Mouse (Mus musculus) stomach, embryonic 14.5 days (tissue): ENCODE data around the gene Myg1. TPM values are rescaled to one million over a fixed set of nuclear protein-coding genes. Genes with fewer than 3 reads are reported as not detected.
A peak's percentile ranks its signal among the peaks of the same experiment; 100 is the strongest.

Source experiments
- ATAC-seq: fragments of 200-750 bp; cut with Nextera tagmentation; 2 replicates; pipeline ENCODE4 v1.8.0; 2017; ENCODE audit warnings: low read depth, moderate TSS enrichment; ENCODE audit not compliant: insufficient number of reproducible peaks, insufficient read depth, low FRiP score
- H3K27ac ChIP-seq: fragments of 300-500 bp; sonication (generic); 2 replicates; pipeline ENCODE4 v1.5.1; 2014; ENCODE audit warnings: mild to moderate bottlenecking, low read length, moderate library complexity, mixed read lengths
- H3K27me3 ChIP-seq: fragments of 300-500 bp; sonication (generic); 2 replicates; pipeline ENCODE4 v1.6.1; 2014; ENCODE audit warnings: low read length, control low read depth, mixed read lengths; ENCODE audit not compliant: control insufficient read depth, insufficient read depth
- H3K36me3 ChIP-seq: fragments of 300-500 bp; sonication (generic); 2 replicates; pipeline ENCODE4 v1.6.1; 2014; ENCODE audit warnings: mild to moderate bottlenecking, control low read depth, low read length, moderate library complexity, mixed read lengths; ENCODE audit not compliant: control insufficient read depth, insufficient read depth
- H3K4me1 ChIP-seq: fragments of 300-500 bp; sonication (generic); 2 replicates; pipeline ENCODE4 v1.6.1; 2014; ENCODE audit warnings: low read length, control low read depth, mixed read lengths; ENCODE audit not compliant: control insufficient read depth, insufficient read depth
- H3K4me2 ChIP-seq: fragments of 300-500 bp; sonication (generic); replicated peaks from 2 replicates; pipeline ENCODE4 v1.6.1; 2014; ENCODE audit warnings: low read depth, low read length, control low read depth
- H3K4me3 ChIP-seq: fragments of 300-500 bp; sonication (generic); 2 replicates; pipeline ENCODE4 v1.5.1; 2014; ENCODE audit warnings: low read depth, low read length, control low read depth
- H3K9ac ChIP-seq: fragments of 300-500 bp; sonication (generic); replicated peaks from 2 replicates; pipeline ENCODE4 v1.6.1; 2014; ENCODE audit warnings: low read depth, mild to moderate bottlenecking, control low read depth, low read length, moderate library complexity, mixed read lengths
- H3K9me3 ChIP-seq: fragments of 300-500 bp; sonication (generic); 2 replicates; pipeline ENCODE4 v1.6.1; 2016; ENCODE audit warnings: low read depth, low read length, control low read depth; ENCODE audit not compliant: control insufficient read depth
- WGBS: fragments of 180-500 bp; shearing (Covaris S2); extraction: QIAGEN DNeasy Blood & Tissue Kit; methylation state at CpG from one replicate; pipeline ENCODE4 v1.1.7; 2014; 5-methylcytosine and 5-hydroxymethylcytosine counted together
- polyA plus RNA-seq: library from polyadenylated mRNA; unstranded; fragments of >200 nt; fragmentation: Nextera tagmentation; extraction: Ambion mirVana; gene quantifications from 2 replicates; pipeline ENCODE4 v1.2.1, GENCODE M21; 2014

The Myg1 gene
- polyA plus RNA-seq, 1 experiment from 2014 or later = 109 TPM

DNA sequence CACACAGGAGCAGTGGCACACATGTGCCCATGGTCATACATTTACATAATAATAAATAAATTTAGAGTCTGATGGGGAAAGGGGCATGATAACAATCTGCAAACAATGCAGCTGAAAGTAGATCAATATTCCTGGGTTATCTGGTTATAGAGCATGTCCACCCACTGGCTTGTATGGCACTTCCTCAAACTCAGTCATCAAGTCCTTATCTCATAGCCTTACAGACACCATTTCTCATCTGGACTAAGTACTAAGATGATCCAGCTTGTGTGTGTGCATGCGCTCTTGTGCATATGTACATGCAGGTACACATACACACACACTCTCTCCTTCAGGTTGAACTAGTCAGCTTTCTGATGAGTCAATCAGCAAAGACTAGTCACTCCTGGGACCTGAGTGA lies 33.2 kb downstream of the Myg1 start:
- H3K4me2 ChIP-seq = no peak overlapping the region
- H3K9ac ChIP-seq = no peak overlapping the region
- H3K27ac ChIP-seq = no peak overlapping the region
- H3K9me3 ChIP-seq = no peaks in the 10 kb centered on the region
- H3K4me1 ChIP-seq = peaks cover 17% of the 10 kb centered on the region
- no peaks in the 10 kb centered on the region for H3K36me3 ChIP-seq
- WGBS = 89% methylated on average over 1 of the region's 1 CpGs
- H3K27me3 ChIP-seq = no peaks in the 10 kb centered on the region
- no peak for ATAC-seq
- no peak overlapping the region for H3K4me3 ChIP-seq

DNA sequence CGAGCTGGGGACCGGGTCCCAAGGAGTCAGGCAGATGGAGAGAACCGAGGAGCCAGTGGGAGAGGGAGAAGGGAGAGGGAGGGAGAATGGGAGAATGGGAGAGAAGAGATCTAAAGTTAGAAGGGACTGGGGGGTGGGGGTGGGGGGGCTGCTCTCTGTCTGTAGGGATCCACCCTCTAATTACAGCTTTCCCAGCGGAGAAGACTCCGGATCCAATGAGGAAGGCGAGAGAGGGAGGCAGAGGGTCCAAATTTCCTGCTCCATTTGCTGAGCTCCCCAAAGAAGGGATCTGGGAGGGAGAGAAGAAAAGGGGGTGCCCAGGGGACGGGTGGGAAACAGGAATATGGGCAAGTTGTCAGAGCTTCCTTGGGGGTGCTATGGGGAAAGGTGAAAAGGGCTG lies 34.7 kb downstream of the Myg1 start:
- Histone ChIP-seq H3K27me3 (no peaks in the 10 kb centered on the region), H3K36me3 (no peaks in the 10 kb centered on the region), H3K4me3 (peak overlapping the region; percentile 22; the same call in 1 of the 2 replicates), H3K9ac (0 out of 2 replicates have a peak overlapping the region, but pooled peaks have one; percentile 14), H3K9me3 (no peaks in the 10 kb centered on the region), H3K4me2 (peak overlapping the region; percentile 46), H3K27ac (no peak overlapping the region), H3K4me1 (peaks cover 30% of the 10 kb centered on the region)
- WGBS = 16% methylated on average over 7 of the region's 7 CpGs
- ATAC-seq = no peak

DNA sequence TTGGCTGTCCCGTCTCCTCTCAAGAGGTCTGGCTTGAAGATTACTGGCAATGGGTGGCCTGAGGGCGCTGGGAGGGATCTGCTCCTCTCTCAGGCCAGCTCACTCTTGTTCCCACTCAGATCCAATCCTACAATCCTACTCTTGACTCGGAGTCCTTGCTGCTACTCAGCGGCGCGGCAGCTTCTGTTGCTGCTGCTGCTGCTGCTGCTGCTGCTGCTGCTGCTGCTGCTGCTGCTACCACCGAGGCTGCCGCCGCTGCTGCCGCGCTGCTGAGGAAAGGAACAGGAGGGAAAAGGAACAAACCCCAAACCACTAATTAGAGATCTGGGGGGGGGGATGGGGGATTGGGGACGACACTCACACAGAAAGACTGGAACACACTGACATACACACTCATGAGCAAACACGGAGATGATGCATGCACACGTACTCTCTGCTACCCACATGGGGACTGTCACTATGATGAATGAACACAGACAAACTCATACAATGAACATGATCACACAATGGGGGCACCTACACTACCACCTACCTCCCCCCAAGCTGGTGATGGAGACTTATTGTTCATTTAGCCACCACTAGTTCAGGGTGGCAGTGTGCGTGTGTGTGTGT lies 35.3 kb downstream of the Myg1 start, which contains the start of gene Sp7:
Sp7 (minus strand) TSS at position 450 of the 612 bp plus-strand sequence.
- peaks cover 30% of the 10 kb centered on the region for H3K4me1 ChIP-seq
- no peaks in the 10 kb centered on the region for H3K9me3 ChIP-seq
- 9% methylated on average over 15 of the region's 15 CpGs for WGBS
- ATAC-seq = no peak
- no peaks in the 10 kb centered on the region for H3K36me3 ChIP-seq
- H3K4me2 ChIP-seq = peak within 1 kb of the TSS; percentile 46
- 0 out of 2 replicates have a peak within 1 kb of the TSS, but pooled peaks have one; percentile 14 for H3K9ac ChIP-seq
- H3K27me3 ChIP-seq = no peaks in the 10 kb centered on the region
- no peak within 1 kb of the TSS for H3K27ac ChIP-seq
- peak within 1 kb of the TSS; percentile 22; the same call in 1 of the 2 replicates for H3K4me3 ChIP-seq

DNA sequence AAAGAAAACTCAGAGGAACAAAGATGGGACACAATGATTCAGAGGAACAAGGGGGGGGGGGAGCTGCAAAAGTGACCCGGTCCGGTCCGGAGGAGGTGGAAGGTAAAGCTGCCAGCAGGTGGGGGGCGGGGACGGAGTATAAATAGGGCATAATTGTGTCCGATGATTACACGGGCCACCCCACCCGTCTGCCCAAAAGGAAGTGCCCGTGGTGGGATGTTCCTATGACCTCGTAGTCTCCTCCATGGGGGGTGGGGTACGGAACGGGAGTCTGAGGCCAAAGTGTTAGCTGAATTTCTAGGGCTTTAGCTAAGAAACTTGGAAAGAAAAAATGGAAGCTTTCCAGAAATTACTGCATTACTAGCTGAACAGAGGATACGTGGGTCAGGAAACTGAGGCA lies 38.5 kb downstream of the Myg1 start:
- H3K36me3 ChIP-seq = no peaks in the 10 kb centered on the region
- no peak overlapping the region for H3K9ac ChIP-seq
- H3K27ac ChIP-seq = peak overlapping the region; percentile 44; the same call in 1 of the 2 replicates
- H3K4me3 ChIP-seq = peak overlapping the region; percentile 17; the same call in 1 of the 2 replicates
- H3K4me1 ChIP-seq = peaks cover 18% of the 10 kb centered on the region
- H3K9me3 ChIP-seq = no peaks in the 10 kb centered on the region
- H3K4me2 ChIP-seq = peak overlapping the region; percentile 39
- WGBS = 27% methylated on average over 13 of the region's 13 CpGs
- ATAC-seq = no peak
- no peaks in the 10 kb centered on the region for H3K27me3 ChIP-seq

DNA sequence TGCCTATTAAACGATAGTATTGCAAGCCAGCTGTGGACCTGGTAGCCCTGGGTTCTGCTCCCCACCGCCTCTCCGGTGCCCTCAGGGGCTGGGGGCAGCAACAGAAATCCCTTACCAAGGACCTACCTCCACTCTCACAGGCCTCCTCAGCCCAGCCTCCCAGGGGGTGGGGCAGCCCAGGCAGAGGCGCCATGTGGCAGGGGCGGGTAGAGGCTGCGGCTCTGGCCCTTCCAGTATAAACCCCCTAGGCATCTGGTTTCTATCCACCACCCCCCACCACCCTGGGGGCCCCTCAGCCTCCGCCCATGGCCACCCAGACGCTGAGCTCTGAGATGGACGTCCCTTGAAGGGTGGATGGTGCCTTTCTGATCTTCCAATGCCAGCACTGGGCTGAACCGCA lies 39.2 kb downstream of the Myg1 start:
- H3K4me2 ChIP-seq = peak overlapping the region; percentile 39
- H3K4me3 ChIP-seq = peak overlapping the region; percentile 17
- peaks cover 15% of the 10 kb centered on the region for H3K4me1 ChIP-seq
- ATAC-seq = peak; percentile 79; the same call in 1 of the 2 replicates
- peak overlapping the region; percentile 44; the same call in 1 of the 2 replicates for H3K27ac ChIP-seq
- WGBS = 5% methylated on average over 10 of the region's 10 CpGs
- H3K9me3 ChIP-seq = no peaks in the 10 kb centered on the region
- peak overlapping the region; percentile 18; the same call in 1 of the 2 replicates for H3K9ac ChIP-seq
- no peaks in the 10 kb centered on the region for H3K36me3 ChIP-seq
- no peaks in the 10 kb centered on the region for H3K27me3 ChIP-seq

DNA sequence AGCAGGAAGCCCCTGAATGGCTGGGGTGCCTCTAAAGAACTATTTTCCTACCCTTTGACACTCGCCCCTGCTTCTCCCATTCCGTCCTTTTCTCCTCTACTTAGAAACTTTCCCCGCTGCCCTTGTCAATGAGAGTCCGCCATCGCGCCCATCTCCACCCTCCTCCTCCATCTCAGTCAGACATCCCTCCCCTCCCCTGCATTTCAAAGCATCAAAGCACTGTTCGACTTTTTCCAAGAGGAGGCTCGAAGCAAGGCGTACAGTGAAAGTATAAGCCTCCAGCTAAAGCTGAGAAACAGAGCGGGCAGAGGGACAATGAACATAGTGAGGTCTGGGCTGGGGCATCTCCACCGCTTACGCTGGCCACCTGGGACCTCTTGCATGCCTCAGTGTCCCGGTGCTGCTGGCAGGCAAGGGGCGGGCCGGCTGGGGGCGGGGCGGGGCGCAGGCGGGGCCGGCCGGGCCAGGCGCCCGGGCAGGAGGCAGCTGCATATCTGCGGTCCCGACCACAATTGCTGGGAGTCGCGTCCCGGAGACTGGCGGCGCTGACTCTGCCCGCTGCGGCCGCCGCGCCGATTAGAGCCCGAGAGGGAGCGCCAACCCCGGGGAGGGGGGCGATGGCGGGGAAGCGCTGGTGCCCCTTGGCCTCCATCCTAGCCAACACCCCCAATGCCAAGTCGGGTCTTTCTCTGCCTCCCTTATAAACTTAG lies 45.1 kb downstream of the Myg1 start:
- ATAC-seq = peak; percentile 81; the same call in 1 of the 2 replicates
- Histone ChIP-seq H3K4me3 (peak overlapping the region; percentile 46), H3K27me3 (no peaks in the 10 kb centered on the region), H3K27ac (peak overlapping the region; percentile 74), H3K9me3 (no peaks in the 10 kb centered on the region), H3K9ac (peak overlapping the region; percentile 58), H3K36me3 (no peaks in the 10 kb centered on the region), H3K4me1 (peaks cover 13% of the 10 kb centered on the region), H3K4me2 (peak overlapping the region; percentile 97)
- WGBS = under 1% methylated on average over 43 of the region's 43 CpGs

DNA sequence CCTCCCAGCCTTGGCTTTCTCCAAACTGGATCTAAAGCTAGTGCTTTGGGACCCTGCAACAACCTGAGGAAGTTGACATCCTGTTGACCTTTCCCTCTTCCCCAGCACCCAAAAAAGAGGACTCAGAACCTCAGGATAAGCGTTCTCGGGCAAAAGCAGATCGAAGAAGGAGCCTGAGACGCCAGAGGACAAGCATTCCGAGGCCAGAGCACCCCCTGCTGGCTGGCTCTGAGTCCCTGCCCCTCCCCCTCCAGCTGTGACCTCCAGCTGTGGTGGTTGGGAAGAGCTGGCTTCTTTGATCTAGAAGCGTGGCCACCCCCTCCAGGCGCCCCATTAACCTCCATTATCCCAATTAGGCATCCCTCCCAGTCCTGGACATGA lies 45.6 kb downstream of the Myg1 start:
- Histone ChIP-seq H3K27ac (peak overlapping the region; percentile 74), H3K36me3 (no peaks in the 10 kb centered on the region), H3K4me3 (peak overlapping the region; percentile 46), H3K4me1 (peaks cover 13% of the 10 kb centered on the region), H3K4me2 (peak overlapping the region; percentile 97), H3K9me3 (no peaks in the 10 kb centered on the region), H3K27me3 (no peaks in the 10 kb centered on the region), H3K9ac (peak overlapping the region; percentile 58)
- peak; percentile 68; the same call in 1 of the 2 replicates for ATAC-seq
- 1% methylated on average over 7 of the region's 7 CpGs for WGBS

DNA sequence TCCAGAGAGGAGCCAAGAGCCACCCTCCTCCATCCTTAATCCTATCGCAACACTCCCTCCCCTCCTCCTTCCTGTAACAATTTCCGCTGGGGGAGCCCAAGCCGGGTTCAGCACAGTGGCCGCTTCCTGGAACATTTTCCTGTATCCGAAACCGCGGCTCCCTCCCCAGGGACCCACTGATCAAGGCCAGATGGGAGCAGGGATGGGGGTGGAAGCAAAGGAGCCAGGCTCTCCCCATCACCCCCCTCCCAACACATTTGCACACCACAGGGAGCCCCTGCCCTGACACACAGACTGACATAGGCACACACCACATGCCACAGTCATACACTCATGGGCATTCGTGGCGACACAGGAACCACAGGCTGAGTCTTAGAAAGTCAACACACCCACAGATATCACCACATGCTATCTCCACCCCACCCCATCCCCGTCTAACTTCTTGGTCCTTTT lies 46.3 kb downstream of the Myg1 start:
- Histone ChIP-seq H3K27me3 (no peaks in the 10 kb centered on the region), H3K4me2 (peak overlapping the region; percentile 97), H3K4me1 (peaks cover 13% of the 10 kb centered on the region), H3K9me3 (no peaks in the 10 kb centered on the region), H3K36me3 (no peaks in the 10 kb centered on the region), H3K4me3 (peak overlapping the region; percentile 46; the same call in 1 of the 2 replicates), H3K9ac (no peak overlapping the region), H3K27ac (peak overlapping the region; percentile 27; the same call in 1 of the 2 replicates)
- ATAC-seq = no peak
- 15% methylated on average over 10 of the region's 10 CpGs for WGBS
